Mouse (Mus musculus): ENCODE measurements at regions not wholly inside any gene's neighbourhood (a gene's known extent, or its start where the extent isn't known, plus 50 kb on each side); places are given as distances from the start of the nearest gene placed in this dataset.
A peak's percentile ranks its signal among the peaks of the same experiment; 100 is the strongest.

- peak; percentile 3 for DNase-seq (ENCODE audit: low read depth, low spot score)
Observed at GRCm38 (mm10) chr15:33780960-33781359, 576.7 kb downstream of the 9430069I07Rik start.

- DNase-seq (ENCODE audit: low read depth, low spot score): no peak
Observed at GRCm38 (mm10) chr15:33759496-33759895, 598.2 kb downstream of the 9430069I07Rik start.

GRCm38 (mm10) chr15:33758771-33759170 lies 598.9 kb downstream of the 9430069I07Rik start:
- DNase-seq (ENCODE audit: low read depth, low spot score): no peak
